Mouse (Mus musculus): ENCODE results near the gene Bcar3. TPM values are rescaled to one million over a fixed set of nuclear protein-coding genes. Genes with fewer than 3 reads are reported as not detected.

Gene Bcar3
- polyA plus RNA-seq, 1 experiment from 2014 or later, result 5.2 TPM

- DNase-seq (ENCODE audit: low spot score), result no peak
- WGBS, result 55% methylated on average over 9 of the region's 9 CpGs
- Histone ChIP-seq H3K4me3 (no peak overlapping the region), H3K27ac (no peak overlapping the region), H3K4me1 (peaks cover 26% of the 10 kb centered on the region), H3K36me3 (no peaks in the 10 kb centered on the region), H3K9me3 (replicated peaks) (no peaks in the 10 kb centered on the region), H3K27me3 (ENCODE audit: low read depth, poor library complexity, severe bottlenecking) (no peaks in the 10 kb centered on the region)
These were observed 172.3 kb downstream of the Bcar3 start for GRCm38 (mm10) chr3:122466100-122466730.

- Histone ChIP-seq H3K27ac (no peak overlapping the region), H3K9me3 (replicated peaks) (no peaks in the 10 kb centered on the region), H3K36me3 (no peaks in the 10 kb centered on the region), H3K4me3 (no peak overlapping the region), H3K27me3 (ENCODE audit: low read depth, poor library complexity, severe bottlenecking) (no peaks in the 10 kb centered on the region), H3K4me1 (peaks cover 18% of the 10 kb centered on the region)
- 62% methylated on average over 2 of the region's 2 CpGs for WGBS
- no peak for DNase-seq (ENCODE audit: low spot score)
These were observed 174.0 kb downstream of the Bcar3 start for GRCm38 (mm10) chr3:122467977-122468376.

GRCm38 (mm10) chr3:122470326-122471016 lies 176.5 kb downstream of the Bcar3 start:
- Histone ChIP-seq H3K36me3 (no peaks in the 10 kb centered on the region), H3K4me1 (peaks cover 36% of the 10 kb centered on the region), H3K4me3 (no peak overlapping the region), H3K27ac (no peak overlapping the region), H3K27me3 (ENCODE audit: low read depth, poor library complexity, severe bottlenecking) (no peaks in the 10 kb centered on the region), H3K9me3 (replicated peaks) (no peaks in the 10 kb centered on the region)
- DNase-seq (ENCODE audit: low spot score), result no peak
- 87% methylated on average over 14 of the region's 14 CpGs for WGBS

- peaks cover 43% of the 10 kb centered on the region for H3K4me1 ChIP-seq
- 72% methylated on average over 12 of the region's 12 CpGs for WGBS
- no peaks in the 10 kb centered on the region for H3K27me3 ChIP-seq (ENCODE audit: low read depth, poor library complexity, severe bottlenecking)
- H3K4me3 ChIP-seq, result no peak overlapping the region
- no peaks in the 10 kb centered on the region for H3K36me3 ChIP-seq
- H3K9me3 ChIP-seq (replicated peaks), result no peaks in the 10 kb centered on the region
- no peak for DNase-seq (ENCODE audit: low spot score)
- H3K27ac ChIP-seq, result peak overlapping the region; percentile 28; the same call in 1 of the 2 replicates
These were observed 177.2 kb downstream of the Bcar3 start for GRCm38 (mm10) chr3:122471017-122471721.

- Histone ChIP-seq H3K27ac (no peak overlapping the region; the same call in 1 of the 2 replicates), H3K4me3 (no peak overlapping the region), H3K36me3 (no peaks in the 10 kb centered on the region), H3K9me3 (replicated peaks) (no peaks in the 10 kb centered on the region), H3K4me1 (peaks cover 56% of the 10 kb centered on the region), H3K27me3 (ENCODE audit: low read depth, poor library complexity, severe bottlenecking) (no peaks in the 10 kb centered on the region)
- no peak for DNase-seq (ENCODE audit: low spot score)
- WGBS, result 86% methylated on average over 11 of the region's 11 CpGs
These were observed 178.5 kb downstream of the Bcar3 start for GRCm38 (mm10) chr3:122472412-122472811.

GRCm38 (mm10) chr3:122473523-122474034 lies 179.6 kb downstream of the Bcar3 start:
- peaks cover 61% of the 10 kb centered on the region for H3K4me1 ChIP-seq
- peak overlapping the region; percentile 5 for H3K27ac ChIP-seq
- 80% methylated on average over 11 of the region's 11 CpGs for WGBS

GRCm38 (mm10) chr3:122474067-122474466 lies 180.1 kb downstream of the Bcar3 start:
- no peaks in the 10 kb centered on the region for H3K36me3 ChIP-seq
- DNase-seq (ENCODE audit: low spot score), result no peak
- H3K9me3 ChIP-seq (replicated peaks), result no peaks in the 10 kb centered on the region
- 33% methylated on average over 5 of the region's 5 CpGs for WGBS
- H3K27me3 ChIP-seq (ENCODE audit: low read depth, poor library complexity, severe bottlenecking), result no peaks in the 10 kb centered on the region
- peaks cover 61% of the 10 kb centered on the region for H3K4me1 ChIP-seq
- H3K27ac ChIP-seq, result peak overlapping the region; percentile 5; the same call in 1 of the 2 replicates
- H3K4me3 ChIP-seq, result no peak overlapping the region

More at GRCm38 (mm10) chr3:122473523-122474034, 179.6 kb downstream of the Bcar3 start:
- H3K36me3 ChIP-seq, result no peaks in the 10 kb centered on the region
- H3K4me3 ChIP-seq, result no peak overlapping the region
- DNase-seq (ENCODE audit: low spot score), result no peak
- no peaks in the 10 kb centered on the region for H3K9me3 ChIP-seq (replicated peaks)
- no peaks in the 10 kb centered on the region for H3K27me3 ChIP-seq (ENCODE audit: low read depth, poor library complexity, severe bottlenecking)

GRCm38 (mm10) chr3:122474796-122475195 lies 180.9 kb downstream of the Bcar3 start:
- H3K27me3 ChIP-seq (ENCODE audit: low read depth, poor library complexity, severe bottlenecking), result no peaks in the 10 kb centered on the region
- no peaks in the 10 kb centered on the region for H3K36me3 ChIP-seq
- WGBS, result 87% methylated on average over 4 of the region's 4 CpGs
- no peaks in the 10 kb centered on the region for H3K9me3 ChIP-seq (replicated peaks)
- peaks cover 64% of the 10 kb centered on the region for H3K4me1 ChIP-seq
- H3K4me3 ChIP-seq, result no peak overlapping the region
- no peak for DNase-seq (ENCODE audit: low spot score)
- H3K27ac ChIP-seq, result 0 out of 2 replicates have a peak overlapping the region, but pooled peaks have one; percentile 61

- H3K27me3 ChIP-seq (ENCODE audit: low read depth, poor library complexity, severe bottlenecking), result no peaks in the 10 kb centered on the region
- peaks cover 68% of the 10 kb centered on the region for H3K4me1 ChIP-seq
- no peaks in the 10 kb centered on the region for H3K9me3 ChIP-seq (replicated peaks)
- no peak overlapping the region for H3K4me3 ChIP-seq
- peak overlapping the region; percentile 61; the same call in 1 of the 2 replicates for H3K27ac ChIP-seq
- peak; percentile 60 for DNase-seq (ENCODE audit: low spot score)
- 56% methylated on average over 1 of the region's 1 CpGs for WGBS
- H3K36me3 ChIP-seq, result no peaks in the 10 kb centered on the region
These were observed 181.8 kb downstream of the Bcar3 start for GRCm38 (mm10) chr3:122475735-122476134.

- Histone ChIP-seq H3K27ac (0 out of 2 replicates have a peak overlapping the region, but pooled peaks have one; percentile 61), H3K4me3 (no peak overlapping the region)
- 73% methylated on average over 3 of the region's 3 CpGs for WGBS
These were observed 182.7 kb downstream of the Bcar3 start for GRCm38 (mm10) chr3:122476656-122477055.

GRCm38 (mm10) chr3:122477541-122477940 lies 183.6 kb downstream of the Bcar3 start:
- no peaks in the 10 kb centered on the region for H3K36me3 ChIP-seq
- no peak overlapping the region for H3K27ac ChIP-seq
- no peaks in the 10 kb centered on the region for H3K9me3 ChIP-seq (replicated peaks)
- H3K4me1 ChIP-seq, result peaks cover 69% of the 10 kb centered on the region
- 71% methylated on average over 8 of the region's 8 CpGs for WGBS
- H3K27me3 ChIP-seq (ENCODE audit: low read depth, poor library complexity, severe bottlenecking), result no peaks in the 10 kb centered on the region
- H3K4me3 ChIP-seq, result no peak overlapping the region
- DNase-seq (ENCODE audit: low spot score), result no peak

More at GRCm38 (mm10) chr3:122476656-122477055, 182.7 kb downstream of the Bcar3 start:
- Histone ChIP-seq H3K36me3 (no peaks in the 10 kb centered on the region), H3K27me3 (ENCODE audit: low read depth, poor library complexity, severe bottlenecking) (no peaks in the 10 kb centered on the region), H3K9me3 (replicated peaks) (no peaks in the 10 kb centered on the region), H3K4me1 (peaks cover 62% of the 10 kb centered on the region)
- no peak for DNase-seq (ENCODE audit: low spot score)

- H3K36me3 ChIP-seq, result no peaks in the 10 kb centered on the region
- H3K27ac ChIP-seq, result no peak overlapping the region
- H3K4me3 ChIP-seq, result no peak overlapping the region
- DNase-seq (ENCODE audit: low spot score), result no peak
- peaks cover 75% of the 10 kb centered on the region for H3K4me1 ChIP-seq
- no peaks in the 10 kb centered on the region for H3K27me3 ChIP-seq (ENCODE audit: low read depth, poor library complexity, severe bottlenecking)
- H3K9me3 ChIP-seq (replicated peaks), result no peaks in the 10 kb centered on the region
- WGBS, result 94% methylated on average over 3 of the region's 3 CpGs
These were observed 184.8 kb downstream of the Bcar3 start for GRCm38 (mm10) chr3:122478735-122479134.

Measured in limb, embryonic 10.5 days (tissue).